Mouse (Mus musculus) intestine, embryonic 16.5 days (tissue): ENCODE data around the gene Dpy19l3. TPM values are rescaled to one million over a fixed set of nuclear protein-coding genes. Genes with fewer than 3 reads are reported as not detected.
A peak's percentile ranks its signal among the peaks of the same experiment; 100 is the strongest.

Source experiments
- ATAC-seq: fragments of 200-750 bp; cut with Nextera tagmentation; 2 replicates; pipeline ENCODE4 v1.8.0; 2017; ENCODE audit warnings: moderate TSS enrichment, moderate library complexity
- H3K27ac ChIP-seq: fragments of 300-500 bp; sonication (generic); 2 replicates; pipeline ENCODE4 v1.5.1; 2014; ENCODE audit warnings: mild to moderate bottlenecking, low read length
- H3K27me3 ChIP-seq: fragments of 300-500 bp; sonication (generic); replicated peaks from 2 replicates; pipeline ENCODE4 v1.6.1; 2014; ENCODE audit warnings: low read length, control low read depth, mixed read lengths; ENCODE audit not compliant: control insufficient read depth, insufficient read depth
- H3K36me3 ChIP-seq: fragments of 300-500 bp; sonication (generic); 2 replicates; pipeline ENCODE4 v1.6.1; 2014; ENCODE audit warnings: low read length, control low read depth; ENCODE audit not compliant: control insufficient read depth, insufficient read depth
- H3K4me1 ChIP-seq: fragments of 300-500 bp; sonication (generic); 2 replicates; pipeline ENCODE4 v1.6.1; 2014; ENCODE audit warnings: low read length, control low read depth, mixed read lengths; ENCODE audit not compliant: control insufficient read depth, insufficient read depth
- H3K4me2 ChIP-seq: fragments of 300-500 bp; sonication (generic); 2 replicates; pipeline ENCODE4 v1.6.1; 2014; ENCODE audit warnings: low read depth, low read length, control low read depth
- H3K4me3 ChIP-seq: fragments of 300-500 bp; sonication (generic); 2 replicates; pipeline ENCODE4 v1.5.1; 2014; ENCODE audit warnings: mild to moderate bottlenecking, low read length
- H3K9ac ChIP-seq: fragments of 300-500 bp; sonication (generic); 2 replicates; pipeline ENCODE4 v1.6.1; 2014; ENCODE audit warnings: low read depth, low read length
- H3K9me3 ChIP-seq: fragments of 300-500 bp; sonication (generic); 2 replicates; pipeline ENCODE4 v1.6.1; 2016; ENCODE audit warnings: low read length, control low read depth; ENCODE audit not compliant: control insufficient read depth
- WGBS: fragments of 180-500 bp; shearing (Covaris S2); extraction: QIAGEN DNeasy Blood & Tissue Kit; methylation state at CpG from one replicate; pipeline ENCODE4 v1.1.7; 2014; 5-methylcytosine and 5-hydroxymethylcytosine counted together
- polyA plus RNA-seq: library from polyadenylated mRNA; unstranded; fragments of >200 nt; fragmentation: Nextera tagmentation; extraction: Ambion mirVana; gene quantifications from 2 replicates; pipeline ENCODE4 v1.2.1, GENCODE M21; 2015

Gene Dpy19l3
- polyA plus RNA-seq, 1 experiment from 2014 or later: 11.7 TPM

GRCm38 (mm10) chr7:35686756-35687155 lies 67.5 kb downstream of the Dpy19l3 start:
- 26% methylated on average over 13 of the region's 13 CpGs for WGBS
- peak overlapping the region; percentile 1; the same call in 1 of the 2 replicates for H3K4me3 ChIP-seq
- no peaks in the 10 kb centered on the region for H3K9me3 ChIP-seq
- peak overlapping the region; percentile 41 for H3K4me2 ChIP-seq
- no peaks in the 10 kb centered on the region for H3K27me3 ChIP-seq
- no peaks in the 10 kb centered on the region for H3K36me3 ChIP-seq
- no peak overlapping the region for H3K27ac ChIP-seq
- 0 out of 2 replicates have a peak, but pooled peaks cover 2% of the 10 kb centered on the region for H3K4me1 ChIP-seq
- ATAC-seq: peak; percentile 58; the same call in 1 of the 2 replicates
- H3K9ac ChIP-seq: no peak overlapping the region

DNA sequence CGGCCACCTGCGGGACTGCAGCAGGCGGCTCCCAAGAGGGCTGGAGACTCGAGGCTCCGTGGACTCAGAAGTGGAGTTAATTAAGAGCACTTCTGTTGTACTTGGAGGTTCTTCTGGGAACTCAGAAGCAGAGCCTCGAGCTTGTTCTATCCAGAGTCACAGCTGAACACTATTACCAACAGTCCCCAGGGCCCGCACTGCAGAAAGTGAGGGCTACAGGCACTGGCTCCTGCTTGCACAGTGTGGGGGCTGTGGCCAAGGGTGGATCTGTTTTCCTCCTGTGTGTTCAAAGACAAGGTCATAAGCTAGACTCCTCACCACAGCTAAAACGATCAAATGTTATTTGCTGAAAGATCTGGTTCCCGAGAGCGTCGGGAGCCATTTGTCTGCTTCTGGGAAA lies 68.0 kb downstream of the Dpy19l3 start:
- WGBS: 69% methylated on average over 11 of the region's 11 CpGs
- Histone ChIP-seq H3K4me3 (no peak overlapping the region), H3K36me3 (no peaks in the 10 kb centered on the region), H3K27ac (no peak overlapping the region), H3K4me2 (no peak overlapping the region), H3K9ac (no peak overlapping the region), H3K4me1 (0 out of 2 replicates have a peak, but pooled peaks cover 2% of the 10 kb centered on the region), H3K9me3 (no peaks in the 10 kb centered on the region), H3K27me3 (no peaks in the 10 kb centered on the region)
- no peak for ATAC-seq

GRCm38 (mm10) chr7:35683409-35684122 lies 70.7 kb downstream of the Dpy19l3 start:
- Histone ChIP-seq H3K4me3 (no peak overlapping the region), H3K4me2 (no peak overlapping the region), H3K27me3 (no peaks in the 10 kb centered on the region), H3K9ac (no peak overlapping the region), H3K4me1 (0 out of 2 replicates have a peak, but pooled peaks cover 2% of the 10 kb centered on the region), H3K9me3 (no peaks in the 10 kb centered on the region), H3K27ac (no peak overlapping the region), H3K36me3 (no peaks in the 10 kb centered on the region)
- ATAC-seq: no peak
- 82% methylated on average over 6 of the region's 6 CpGs for WGBS

DNA sequence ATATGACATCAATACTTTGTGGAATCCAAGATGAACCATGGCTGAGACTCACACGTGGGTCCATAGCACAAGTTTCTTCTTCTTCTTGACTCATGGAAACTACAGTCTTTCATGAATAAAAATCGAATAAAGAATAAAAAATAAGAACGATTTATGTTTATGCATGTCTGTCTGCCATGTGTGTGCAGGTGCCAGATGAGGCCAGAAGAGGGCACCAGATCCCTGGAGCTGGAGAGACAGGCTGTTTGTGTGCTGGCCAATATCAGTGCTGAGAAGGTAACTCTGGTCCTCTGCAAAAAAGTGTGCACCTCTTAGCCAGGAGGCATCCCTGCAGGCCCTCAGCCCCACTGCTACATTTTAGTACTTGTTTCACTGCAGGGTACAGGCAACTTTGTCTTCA lies 72.7 kb downstream of the Dpy19l3 start:
- no peaks in the 10 kb centered on the region for H3K9me3 ChIP-seq
- H3K4me1 ChIP-seq: no peaks in the 10 kb centered on the region
- no peak for ATAC-seq
- H3K4me3 ChIP-seq: no peak overlapping the region
- H3K4me2 ChIP-seq: no peak overlapping the region
- H3K9ac ChIP-seq: no peak overlapping the region
- H3K36me3 ChIP-seq: no peaks in the 10 kb centered on the region
- H3K27me3 ChIP-seq: no peaks in the 10 kb centered on the region
- no peak overlapping the region for H3K27ac ChIP-seq
- 73% methylated on average over 3 of the region's 3 CpGs for WGBS

DNA sequence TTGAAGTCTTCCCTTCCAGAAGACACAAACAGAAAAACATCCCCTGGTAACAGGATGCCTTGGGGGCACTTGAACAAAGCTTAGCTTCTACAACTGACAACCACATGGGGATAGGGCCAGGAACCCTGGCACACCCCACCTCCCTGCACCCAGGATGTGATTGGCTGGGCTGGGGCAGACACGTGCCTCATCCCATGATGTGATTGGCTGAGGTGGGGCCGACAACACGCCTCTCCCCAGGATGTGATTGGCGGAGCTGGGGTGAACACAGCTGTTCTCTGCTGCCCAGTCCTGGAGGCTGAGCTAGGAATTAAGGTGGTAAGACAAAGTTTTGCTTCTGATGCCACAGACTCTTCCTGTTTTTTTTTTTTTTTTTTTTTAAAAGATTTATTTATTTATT lies 75.3 kb downstream of the Dpy19l3 start:
- no peak for ATAC-seq
- Histone ChIP-seq H3K9me3 (no peaks in the 10 kb centered on the region), H3K36me3 (no peaks in the 10 kb centered on the region), H3K4me3 (no peak overlapping the region), H3K4me1 (no peaks in the 10 kb centered on the region), H3K27me3 (no peaks in the 10 kb centered on the region), H3K27ac (no peak overlapping the region), H3K9ac (no peak overlapping the region), H3K4me2 (no peak overlapping the region)
- WGBS: 75% methylated on average over 4 of the region's 4 CpGs

DNA sequence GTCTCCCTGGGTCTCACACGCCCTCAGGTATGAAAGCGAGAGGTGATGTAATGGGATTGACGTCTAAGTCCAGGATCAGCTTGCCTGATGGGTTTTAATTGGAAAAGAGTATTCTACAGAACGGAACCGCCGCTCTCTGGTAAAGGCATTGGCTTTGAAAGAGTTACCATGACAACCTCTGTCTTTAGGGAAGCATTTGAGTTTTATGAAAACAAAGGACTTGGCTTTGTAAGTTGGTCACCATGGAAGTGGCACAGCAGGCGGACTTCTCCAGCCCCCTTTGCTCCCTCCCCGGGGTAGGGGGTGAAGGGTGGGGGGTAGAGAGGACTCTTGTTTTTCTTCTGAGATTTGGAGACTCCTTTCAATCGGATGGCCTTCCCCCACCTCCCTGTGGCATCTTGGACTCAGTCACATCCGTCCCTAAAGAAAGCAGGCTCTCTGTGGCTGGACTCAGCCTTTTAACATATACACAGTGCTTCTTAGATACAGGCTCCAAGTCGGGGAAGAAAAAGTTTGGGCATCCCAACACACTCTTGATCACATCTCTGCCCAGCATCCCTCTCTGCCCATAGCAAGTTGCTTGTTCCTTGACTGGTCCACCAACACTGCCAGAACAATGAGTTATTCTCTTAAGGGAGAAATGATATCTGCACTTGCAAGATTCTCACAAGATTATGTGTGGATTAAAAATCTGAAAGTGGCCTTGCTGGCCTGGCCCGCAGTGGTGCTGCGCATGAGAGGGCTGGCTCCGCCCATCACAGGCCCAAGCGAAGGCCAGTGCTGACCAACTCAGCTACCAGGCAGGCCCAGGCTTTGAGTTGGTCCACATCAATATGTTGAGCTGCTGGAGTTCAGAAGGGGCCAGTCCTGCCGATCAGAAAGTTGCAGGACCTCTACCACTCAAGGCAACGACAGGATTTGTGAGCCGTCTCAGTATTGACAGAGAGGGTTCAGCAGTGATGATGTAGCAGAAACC lies 85.9 kb downstream of the Dpy19l3 start:
- no peak overlapping the region for H3K27ac ChIP-seq
- no peaks in the 10 kb centered on the region for H3K27me3 ChIP-seq
- H3K36me3 ChIP-seq: no peaks in the 10 kb centered on the region
- no peak overlapping the region for H3K9ac ChIP-seq
- no peaks in the 10 kb centered on the region for H3K4me1 ChIP-seq
- H3K4me2 ChIP-seq: no peak overlapping the region
- H3K9me3 ChIP-seq: no peaks in the 10 kb centered on the region
- ATAC-seq: no peak
- H3K4me3 ChIP-seq: no peak overlapping the region
- WGBS: 65% methylated on average over 18 of the region's 18 CpGs

GRCm38 (mm10) chr7:35663790-35664376 lies 90.4 kb downstream of the Dpy19l3 start:
- Histone ChIP-seq H3K9ac (no peak overlapping the region), H3K4me2 (no peak overlapping the region), H3K27ac (no peak overlapping the region), H3K36me3 (no peaks in the 10 kb centered on the region), H3K9me3 (no peaks in the 10 kb centered on the region), H3K4me1 (no peaks in the 10 kb centered on the region), H3K27me3 (no peaks in the 10 kb centered on the region), H3K4me3 (no peak overlapping the region)
- no peak for ATAC-seq
- 72% methylated on average over 16 of the region's 16 CpGs for WGBS

DNA sequence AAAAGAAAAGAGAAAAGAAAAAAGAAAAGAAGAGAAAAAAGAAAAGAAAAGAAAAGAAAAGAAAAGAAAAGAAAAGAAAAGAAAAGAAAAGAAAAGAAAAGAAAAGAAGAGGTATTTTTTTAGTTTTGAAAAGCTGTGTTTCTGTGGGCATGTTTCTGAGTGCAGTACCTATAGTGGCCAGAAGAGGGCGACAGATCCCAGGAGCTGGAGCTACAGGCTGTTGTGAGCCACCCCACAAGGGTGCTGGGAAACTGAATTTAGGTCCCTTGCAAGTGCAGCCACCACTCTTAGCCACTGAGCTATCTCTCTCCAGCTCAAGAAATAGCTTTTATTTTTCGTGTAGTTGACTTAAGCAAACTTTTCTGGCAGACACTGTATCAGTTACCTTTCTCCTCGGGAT lies 95.1 kb downstream of the Dpy19l3 start:
- H3K36me3 ChIP-seq: no peaks in the 10 kb centered on the region
- H3K4me1 ChIP-seq: no peaks in the 10 kb centered on the region
- 60% methylated on average over 3 of the region's 3 CpGs for whole genome bisulfite sequencing
- no peak overlapping the region for H3K27ac ChIP-seq
- H3K4me2 ChIP-seq: no peak overlapping the region
- no peak for ATAC-seq
- no peak overlapping the region for H3K4me3 ChIP-seq
- no peak overlapping the region for H3K9ac ChIP-seq
- H3K9me3 ChIP-seq: no peaks in the 10 kb centered on the region
- H3K27me3 ChIP-seq: no peaks in the 10 kb centered on the region

- H3K27me3 ChIP-seq: no peaks in the 10 kb centered on the region
- H3K9me3 ChIP-seq: no peaks in the 10 kb centered on the region
- no peak overlapping the region for H3K27ac ChIP-seq
- H3K9ac ChIP-seq: no peak overlapping the region
- H3K36me3 ChIP-seq: no peaks in the 10 kb centered on the region
- WGBS: 50% methylated on average over 6 of the region's 6 CpGs
- ATAC-seq: no peak
- H3K4me1 ChIP-seq: no peaks in the 10 kb centered on the region
- H3K4me2 ChIP-seq: no peak overlapping the region
- no peak overlapping the region for H3K4me3 ChIP-seq
Observed at GRCm38 (mm10) chr7:35657829-35658228, 96.4 kb downstream of the Dpy19l3 start.
